Mouse (Mus musculus): Measurements from ENCODE around the gene Tmem62. TPM values are rescaled to one million over a fixed set of nuclear protein-coding genes. Genes with fewer than 3 reads are reported as not detected.

Gene Tmem62
- total and polyA plus RNA-seq, 2 experiments from 2014 or later: 2.4 to 3.3 TPM

DNA sequence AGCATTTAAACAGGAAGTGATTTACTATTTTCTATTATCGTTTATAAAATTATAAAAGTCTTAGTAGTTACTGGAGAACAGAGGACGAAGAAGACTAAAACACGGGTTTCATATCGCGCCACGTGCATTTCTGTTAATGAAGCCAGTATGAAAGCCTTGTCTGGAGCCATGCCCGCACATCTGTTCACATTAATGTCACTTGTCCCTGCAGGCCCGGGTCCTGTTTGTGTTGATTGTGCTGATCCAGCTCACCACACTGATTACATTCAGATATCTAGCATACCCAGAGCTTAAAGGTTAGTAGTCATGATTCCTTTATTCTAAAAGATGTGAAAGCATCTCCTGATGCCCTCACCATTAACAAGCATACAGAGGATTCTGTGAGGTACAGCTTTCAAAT is 22.0 kb downstream of the Tmem62 start:
- Histone ChIP-seq H3K36me3 (replicated peaks; ENCODE audit: control insufficient read depth, insufficient read depth, low read length) (no peaks in the 10 kb centered on the region), H3K27me3 (ENCODE audit: control insufficient read depth, insufficient read depth, low read length) (no peaks in the 10 kb centered on the region), H3K4me2 (ENCODE audit: low read depth, low read length) (no peak overlapping the region), H3K27ac (ENCODE audit: low read depth) (no peak overlapping the region), H3K4me1 (ENCODE audit: control insufficient read depth, insufficient read depth) (no peaks in the 10 kb centered on the region), H3K9ac (replicated peaks; ENCODE audit: low read depth, low read length) (no peak overlapping the region), H3K9me3 (replicated peaks; ENCODE audit: control insufficient read depth, low read length) (no peaks in the 10 kb centered on the region), H3K4me3 (ENCODE audit: low read depth, low read length) (no peak overlapping the region)
- 78% methylated on average over 8 of the region's 8 CpGs for WGBS
- TF ChIP-seq CTCF (IDR thresholded peaks at IDR 0.05; ENCODE audit: low read depth) (no peak), EP300 (IDR thresholded peaks at IDR 0.05; ENCODE audit: low read depth) (no peak)
- ATAC-seq (ENCODE audit: insufficient read depth, low read depth) (no peak), DNase-seq (ENCODE audit: low spot score) (no peak)

GRCm38 (mm10) chr2:121003586-121003985 is 26.8 kb downstream of the Tmem62 start:
- Histone ChIP-seq H3K4me3 (ENCODE audit: low read depth, low read length) (no peak overlapping the region), H3K36me3 (replicated peaks; ENCODE audit: control insufficient read depth, insufficient read depth, low read length) (no peaks in the 10 kb centered on the region), H3K9me3 (replicated peaks; ENCODE audit: control insufficient read depth, low read length) (no peaks in the 10 kb centered on the region), H3K4me1 (ENCODE audit: control insufficient read depth, insufficient read depth) (peaks cover under 1% of the 10 kb centered on the region; the same call in 1 of the 2 replicates), H3K27me3 (ENCODE audit: control insufficient read depth, insufficient read depth, low read length) (no peaks in the 10 kb centered on the region), H3K9ac (replicated peaks; ENCODE audit: low read depth, low read length) (no peak overlapping the region), H3K4me2 (ENCODE audit: low read depth, low read length) (no peak overlapping the region), H3K27ac (ENCODE audit: low read depth) (no peak overlapping the region)
- DNase-seq (ENCODE audit: low spot score): no peak
- ATAC-seq (ENCODE audit: insufficient read depth, low read depth): no peak
- TF ChIP-seq CTCF (IDR thresholded peaks at IDR 0.05; ENCODE audit: low read depth) (0 out of 2 replicates have a peak, but pooled peaks have one; percentile 25), EP300 (IDR thresholded peaks at IDR 0.05; ENCODE audit: low read depth) (no peak)
- WGBS: 57% methylated on average over 2 of the region's 2 CpGs

DNA sequence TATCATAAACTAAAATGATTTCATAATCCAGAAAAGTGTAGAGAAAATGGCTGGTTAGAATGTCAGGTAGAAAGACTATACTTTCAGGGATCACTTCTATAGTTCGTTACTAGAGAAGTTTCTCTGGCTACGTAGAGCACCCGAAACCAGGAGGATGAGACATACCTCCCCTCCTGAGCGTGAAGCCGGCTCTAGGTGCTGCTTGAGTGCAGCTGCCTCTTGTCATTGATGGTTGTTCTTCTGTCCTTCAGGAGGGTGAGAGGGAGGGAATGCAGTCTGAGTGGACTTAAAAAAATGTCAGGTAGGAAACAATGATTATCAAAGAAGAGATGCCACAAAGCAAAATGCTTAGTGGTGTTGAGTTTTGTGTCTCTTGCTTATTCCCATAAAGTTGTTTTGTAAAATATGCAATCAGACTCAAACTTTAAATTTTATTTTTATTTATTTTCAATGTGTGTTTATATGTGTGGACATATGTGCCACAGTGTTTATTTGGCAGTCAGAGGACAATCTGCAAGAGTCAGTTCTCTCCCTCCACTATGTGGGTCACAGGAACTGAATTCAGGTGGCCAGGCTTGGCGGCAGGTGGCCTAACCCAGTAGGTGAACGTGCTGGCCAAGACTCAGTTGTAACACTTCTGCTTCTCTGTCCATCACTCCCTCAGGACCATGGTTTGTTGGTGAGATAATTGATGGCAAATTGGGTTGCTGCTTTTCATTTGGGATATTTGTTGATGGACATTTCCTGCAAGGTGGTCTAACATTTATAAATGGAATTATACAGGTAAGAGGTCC is 27.4 kb downstream of the Tmem62 start:
- Histone ChIP-seq H3K27ac (ENCODE audit: low read depth) (no peak overlapping the region), H3K4me2 (ENCODE audit: low read depth, low read length) (no peak overlapping the region), H3K36me3 (replicated peaks; ENCODE audit: control insufficient read depth, insufficient read depth, low read length) (no peaks in the 10 kb centered on the region), H3K4me1 (ENCODE audit: control insufficient read depth, insufficient read depth) (peaks cover 6% of the 10 kb centered on the region), H3K9me3 (replicated peaks; ENCODE audit: control insufficient read depth, low read length) (no peaks in the 10 kb centered on the region), H3K27me3 (ENCODE audit: control insufficient read depth, insufficient read depth, low read length) (no peaks in the 10 kb centered on the region), H3K9ac (replicated peaks; ENCODE audit: low read depth, low read length) (no peak overlapping the region), H3K4me3 (ENCODE audit: low read depth, low read length) (no peak overlapping the region)
- DNase-seq (ENCODE audit: low spot score) (no peak), ATAC-seq (ENCODE audit: insufficient read depth, low read depth) (no peak)
- TF ChIP-seq EP300 (IDR thresholded peaks at IDR 0.05; ENCODE audit: low read depth) (no peak), CTCF (IDR thresholded peaks at IDR 0.05; ENCODE audit: low read depth) (no peak)
- 79% methylated on average over 7 of the region's 7 CpGs for WGBS

- no peak overlapping the region for H3K4me3 ChIP-seq (ENCODE audit: low read depth, low read length)
- no peak for TF ChIP-seq CTCF (IDR thresholded peaks at IDR 0.05; ENCODE audit: low read depth)
- no peak for TF ChIP-seq EP300 (IDR thresholded peaks at IDR 0.05; ENCODE audit: low read depth)
- DNase-seq (ENCODE audit: low spot score) (no peak), ATAC-seq (ENCODE audit: insufficient read depth, low read depth) (no peak)
- no peak overlapping the region for H3K4me2 ChIP-seq (ENCODE audit: low read depth, low read length)
- no peak overlapping the region for H3K9ac ChIP-seq (replicated peaks; ENCODE audit: low read depth, low read length)
- no peak overlapping the region for H3K27ac ChIP-seq (ENCODE audit: low read depth)
- no peaks in the 10 kb centered on the region for H3K9me3 ChIP-seq (replicated peaks; ENCODE audit: control insufficient read depth, low read length)
- H3K4me1 ChIP-seq (ENCODE audit: control insufficient read depth, insufficient read depth): peaks cover 6% of the 10 kb centered on the region
- H3K36me3 ChIP-seq (replicated peaks; ENCODE audit: control insufficient read depth, insufficient read depth, low read length): 0 out of 2 replicates have a peak, but pooled peaks cover 6% of the 10 kb centered on the region
- WGBS: 77% methylated on average over 1 of the region's 1 CpGs
- H3K27me3 ChIP-seq (ENCODE audit: control insufficient read depth, insufficient read depth, low read length): no peaks in the 10 kb centered on the region
These were observed 30.2 kb downstream of the Tmem62 start for GRCm38 (mm10) chr2:121006986-121007385.

DNA sequence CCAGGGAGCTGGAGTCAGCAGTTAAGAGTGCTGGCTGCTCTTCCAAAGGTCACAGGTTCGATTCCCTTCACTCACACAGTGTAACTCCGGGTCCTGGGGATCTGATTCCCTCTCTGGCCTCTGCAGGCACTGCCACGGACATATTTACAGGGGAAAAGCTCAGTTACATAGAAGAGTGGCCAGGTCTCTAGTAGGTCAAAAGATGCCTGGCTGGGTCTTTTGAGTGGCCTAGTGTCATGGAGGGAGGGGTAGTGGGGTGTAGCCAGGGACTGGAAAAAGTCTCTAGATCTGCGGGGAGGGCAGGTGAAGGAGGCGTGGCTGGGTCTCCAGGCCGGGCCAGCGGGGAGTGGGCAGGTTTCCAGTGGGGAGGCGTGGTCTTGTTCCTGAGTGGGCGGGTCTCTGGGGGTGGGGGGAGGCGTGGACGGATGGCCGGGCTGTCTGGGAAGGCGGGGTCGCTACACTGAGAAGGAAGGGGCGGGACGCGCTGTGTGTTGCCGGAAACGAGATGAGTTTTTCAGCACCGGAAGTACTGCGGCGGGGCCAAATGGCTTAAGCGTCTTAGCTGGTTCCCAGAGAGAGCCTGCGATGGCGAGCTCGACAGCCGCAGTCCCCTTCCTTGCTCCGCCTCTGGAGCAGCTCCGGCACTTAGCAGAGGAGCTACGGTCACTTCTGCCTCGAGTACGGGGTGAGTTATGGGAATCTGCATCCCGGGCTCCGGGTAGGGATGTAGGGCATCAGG is 31.3 kb downstream of the Tmem62 start, which contains the start of gene Ccndbp1:
Gene Ccndbp1, plus strand, starts transcription at position 479 of the 739 bp plus-strand sequence.
- H3K27me3 ChIP-seq (ENCODE audit: control insufficient read depth, insufficient read depth, low read length): no peaks in the 10 kb centered on the region
- DNase-seq (ENCODE audit: low spot score) (peak; percentile 96), ATAC-seq (ENCODE audit: insufficient read depth, low read depth) (peak; percentile 99)
- WGBS: 2% methylated on average over 34 of the region's 34 CpGs
- peak within 1 kb of the TSS; percentile 72 for H3K9ac ChIP-seq (replicated peaks; ENCODE audit: low read depth, low read length)
- H3K4me3 ChIP-seq (ENCODE audit: low read depth, low read length): peak within 1 kb of the TSS; percentile 95
- 0 out of 2 replicates have a peak, but pooled peaks cover 9% of the 10 kb centered on the region for H3K36me3 ChIP-seq (replicated peaks; ENCODE audit: control insufficient read depth, insufficient read depth, low read length)
- peak within 1 kb of the TSS; percentile 97 for H3K4me2 ChIP-seq (ENCODE audit: low read depth, low read length)
- H3K27ac ChIP-seq (ENCODE audit: low read depth): peak within 1 kb of the TSS; percentile 61
- no peaks in the 10 kb centered on the region for H3K9me3 ChIP-seq (replicated peaks; ENCODE audit: control insufficient read depth, low read length)
- TF ChIP-seq CTCF (IDR thresholded peaks at IDR 0.05; ENCODE audit: low read depth): no peak
- TF ChIP-seq EP300 (IDR thresholded peaks at IDR 0.05; ENCODE audit: low read depth): no peak
- peaks cover 6% of the 10 kb centered on the region for H3K4me1 ChIP-seq (ENCODE audit: control insufficient read depth, insufficient read depth)
